Mouse (Mus musculus) 416B (cell line): ENCODE data around the gene Vat1.
"Not testable (repeated sequence)": the region's sequence is repeated elsewhere in the genome, so short reads cannot be mapped to it uniquely, and the experiment has no call there.

Source experiments
- DNase-seq: peaks from one replicate; pipeline ENCODE4 v3.0.0; 2011; ENCODE audit warnings: low read depth

Gene Vat1

DNA sequence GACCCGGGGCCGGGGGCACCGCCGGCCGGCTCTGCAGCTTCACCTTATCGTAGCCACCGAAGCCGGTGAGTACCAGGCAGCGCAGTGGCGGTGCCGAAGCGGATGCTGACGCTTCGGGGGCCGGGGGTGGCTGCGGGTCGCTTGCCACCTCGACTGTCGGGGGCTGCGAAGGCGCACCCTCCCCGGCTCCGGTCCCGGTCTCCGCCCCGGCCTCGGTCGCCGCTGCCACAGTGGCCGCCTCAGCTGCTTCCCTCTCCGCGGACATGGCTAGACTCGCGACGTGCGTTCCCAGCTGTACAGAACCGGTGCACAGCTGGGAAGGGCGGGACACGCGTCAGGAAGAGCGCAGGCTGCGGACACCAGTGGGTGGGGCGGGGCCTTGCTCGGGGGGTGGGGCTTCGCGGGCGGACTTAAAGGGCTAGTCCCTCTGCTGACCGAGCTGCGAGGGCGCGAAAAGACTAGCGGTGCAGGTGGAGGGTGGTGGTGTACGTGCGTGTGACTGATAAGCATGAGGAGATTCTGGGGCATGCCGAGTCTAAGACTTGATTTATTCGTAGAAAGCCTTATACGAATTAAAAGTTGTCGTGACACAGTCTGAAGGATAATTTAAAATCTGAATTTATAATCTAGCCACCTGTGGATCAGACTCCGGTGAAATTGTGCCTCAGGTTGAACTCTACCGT is at the start of gene Vat1:
Gene Vat1, minus strand, starts transcription at position 362 of the 683 bp plus-strand sequence.
- peak; percentile 82 for DNase-seq

GRCm38 (mm10) chr11:101507090-101507489 is 41.1 kb upstream of the Vat1 start:
- DNase-seq, result peak; percentile 10

DNA sequence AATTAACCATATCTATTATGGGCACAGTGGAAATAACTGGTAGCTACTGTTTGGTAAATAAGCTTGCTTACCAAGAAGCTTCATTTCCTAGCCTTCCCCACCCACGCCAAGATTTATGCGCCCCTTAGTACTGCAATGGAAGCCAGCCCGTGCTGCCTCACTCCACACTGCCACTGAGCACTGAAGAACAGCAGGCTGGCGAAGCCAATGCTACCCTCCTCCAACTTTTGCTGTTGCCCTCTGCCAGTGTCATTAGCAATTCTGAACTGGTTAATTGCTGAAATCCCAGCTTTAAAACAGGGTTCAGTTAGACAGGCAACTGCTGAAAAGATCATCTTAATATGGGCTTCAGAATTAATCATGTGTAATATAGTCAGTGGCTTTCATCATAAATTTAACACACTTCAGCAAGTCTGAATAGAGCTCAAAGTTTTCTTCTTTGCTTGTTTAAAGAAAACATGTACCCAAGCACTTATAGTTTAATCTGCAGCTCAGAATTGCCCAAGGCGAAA is 40.3 kb upstream of the Vat1 start:
- DNase-seq, result no peak

DNA sequence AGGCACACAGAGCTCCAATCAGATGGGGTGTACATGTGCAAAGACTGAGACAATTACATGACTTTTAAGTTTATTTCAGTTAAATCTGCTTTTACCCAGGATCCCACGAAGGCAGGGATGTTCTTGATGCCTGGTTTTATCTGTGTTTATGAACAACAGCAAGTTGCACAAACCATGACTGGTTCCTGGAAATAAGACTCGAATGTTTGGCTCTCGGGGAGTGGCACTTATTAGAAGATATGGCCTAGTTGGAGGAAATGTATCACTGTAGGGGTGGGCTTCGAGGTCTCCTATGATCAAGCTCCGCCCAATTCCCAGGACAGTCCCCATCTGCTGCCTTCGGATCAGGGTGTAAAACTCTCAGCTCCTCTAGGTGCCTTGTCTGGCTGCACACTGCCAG is 20.1 kb upstream of the Vat1 start:
- no peak for DNase-seq

DNA sequence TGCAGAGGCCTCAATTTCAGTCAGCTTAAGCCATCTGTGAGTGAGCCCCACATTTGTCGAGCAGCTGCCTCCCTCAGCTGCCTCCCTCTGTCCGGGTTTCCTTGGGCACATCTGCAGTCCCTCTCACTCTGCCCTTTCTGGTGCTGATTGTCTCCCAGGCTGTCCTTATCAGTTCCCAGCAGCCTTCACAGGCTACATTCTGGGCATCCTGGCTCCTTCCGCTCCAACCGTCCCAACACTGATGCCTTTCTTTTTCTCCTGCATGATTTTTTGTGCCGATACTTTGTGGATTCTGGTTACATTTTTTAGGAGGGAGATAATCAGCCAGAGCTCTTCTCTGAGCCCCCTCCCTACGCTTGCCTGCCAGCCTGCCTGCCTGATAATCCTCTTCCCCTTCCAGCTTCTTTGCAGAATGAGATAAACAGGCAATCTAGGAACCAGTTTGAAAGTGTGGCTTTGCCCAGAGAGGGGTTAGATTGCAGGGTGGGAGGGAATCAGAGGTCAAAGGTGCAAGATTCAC is 19.5 kb upstream of the Vat1 start:
- DNase-seq, result peak; percentile 38

DNA sequence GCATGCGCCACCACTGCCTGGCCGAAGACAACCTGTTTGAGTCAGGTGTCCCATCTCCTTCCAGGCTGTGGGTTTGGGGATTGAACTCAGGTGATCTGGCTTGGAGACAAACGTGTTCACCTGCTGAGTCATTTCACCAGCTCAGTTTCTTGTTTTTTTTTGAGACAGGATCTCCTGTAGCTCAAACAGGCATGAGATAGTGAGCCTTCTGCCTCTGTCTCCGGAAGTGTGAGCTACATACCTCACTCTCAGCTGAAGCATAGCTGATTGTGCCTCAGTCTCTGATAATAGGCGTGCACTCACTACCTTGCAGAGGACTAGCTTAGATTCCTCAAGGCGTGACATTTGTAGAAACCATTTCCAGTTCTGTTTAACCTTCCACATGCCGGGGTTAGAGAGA is 18.8 kb upstream of the Vat1 start:
- DNase-seq, result no peak

DNA sequence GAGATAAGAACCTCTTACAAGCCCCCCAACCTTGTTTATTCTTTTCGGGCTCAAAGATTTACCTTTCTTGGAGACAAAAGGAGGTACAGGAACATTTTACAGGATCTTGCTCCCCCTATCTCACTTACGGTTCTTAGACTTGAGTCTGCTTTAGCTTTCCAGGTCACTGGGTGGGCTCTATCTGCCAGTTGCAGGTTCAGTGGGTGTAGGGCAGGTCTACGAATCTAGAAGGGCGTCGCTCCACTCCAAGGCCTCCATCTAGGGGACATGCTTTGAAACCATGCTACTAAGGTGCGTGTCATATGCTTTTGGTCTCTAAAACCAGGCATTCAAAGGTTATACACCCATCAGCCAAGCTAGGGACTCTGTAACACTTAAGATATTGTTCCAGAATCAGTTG is 18.2 kb upstream of the Vat1 start:
- DNase-seq, result no peak

DNA sequence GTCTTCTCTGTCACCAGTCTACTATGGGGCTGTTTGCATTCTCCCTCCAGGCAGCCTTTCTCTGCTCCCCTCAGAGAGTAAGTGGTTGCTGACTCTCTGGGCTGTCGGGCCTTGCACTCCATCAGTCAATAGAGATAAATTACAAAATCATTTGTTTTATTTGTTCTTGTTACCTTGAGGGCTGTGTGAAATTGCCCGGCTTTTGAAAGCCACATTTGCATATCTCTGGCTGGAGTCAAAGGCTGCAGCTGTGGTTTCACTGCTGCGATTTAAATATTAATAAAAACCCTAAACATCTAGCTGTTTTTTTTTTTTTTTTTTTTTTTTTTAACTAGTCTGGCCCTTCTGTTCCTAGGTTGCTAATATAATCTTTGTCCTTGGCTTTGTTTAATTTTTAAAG is 17.8 kb upstream of the Vat1 start:
- no peak for DNase-seq

DNA sequence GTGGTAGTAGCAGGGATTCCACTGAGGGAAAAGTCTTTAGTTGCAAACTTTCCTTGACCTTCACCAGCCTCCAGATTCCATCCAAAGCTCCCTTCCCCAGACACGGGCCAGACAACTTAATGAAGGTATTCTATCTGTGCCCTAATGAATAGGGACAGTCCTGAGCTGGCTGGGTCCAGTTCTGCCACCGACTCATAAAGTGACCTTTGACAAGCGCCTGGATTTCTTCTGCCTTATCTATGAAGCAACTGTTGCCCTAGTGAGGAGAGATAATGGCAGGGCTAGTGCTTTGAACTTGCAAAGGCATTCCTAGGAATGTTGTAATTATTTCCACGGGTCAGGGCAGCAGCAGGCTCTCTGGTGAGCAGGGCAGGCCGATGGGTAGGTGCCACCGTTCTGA is 14.9 kb upstream of the Vat1 start:
- no peak for DNase-seq

DNA sequence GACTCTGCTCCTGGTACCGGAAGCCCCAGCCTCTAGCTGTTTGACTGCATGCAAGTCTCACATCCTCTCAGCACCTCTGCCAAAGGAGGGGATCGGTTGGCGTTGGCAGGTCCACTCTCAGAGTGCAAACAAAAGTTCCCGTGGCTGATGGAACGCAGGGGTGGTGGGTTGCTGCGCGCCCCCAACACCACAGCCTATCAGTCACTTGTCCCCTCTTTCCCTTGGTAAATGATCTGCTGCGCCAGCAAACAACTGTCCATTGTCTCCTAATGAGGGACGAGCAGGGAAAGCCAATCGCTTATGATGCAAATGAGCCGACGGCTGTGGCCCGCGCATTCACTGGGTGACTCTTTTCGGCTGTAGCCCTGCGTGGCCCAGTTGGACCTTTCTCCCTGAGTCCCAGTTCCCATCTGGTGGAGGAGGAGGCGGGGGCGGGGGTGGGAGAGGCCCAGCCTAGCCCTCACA is 13.2 kb upstream of the Vat1 start:
- no peak for DNase-seq

DNA sequence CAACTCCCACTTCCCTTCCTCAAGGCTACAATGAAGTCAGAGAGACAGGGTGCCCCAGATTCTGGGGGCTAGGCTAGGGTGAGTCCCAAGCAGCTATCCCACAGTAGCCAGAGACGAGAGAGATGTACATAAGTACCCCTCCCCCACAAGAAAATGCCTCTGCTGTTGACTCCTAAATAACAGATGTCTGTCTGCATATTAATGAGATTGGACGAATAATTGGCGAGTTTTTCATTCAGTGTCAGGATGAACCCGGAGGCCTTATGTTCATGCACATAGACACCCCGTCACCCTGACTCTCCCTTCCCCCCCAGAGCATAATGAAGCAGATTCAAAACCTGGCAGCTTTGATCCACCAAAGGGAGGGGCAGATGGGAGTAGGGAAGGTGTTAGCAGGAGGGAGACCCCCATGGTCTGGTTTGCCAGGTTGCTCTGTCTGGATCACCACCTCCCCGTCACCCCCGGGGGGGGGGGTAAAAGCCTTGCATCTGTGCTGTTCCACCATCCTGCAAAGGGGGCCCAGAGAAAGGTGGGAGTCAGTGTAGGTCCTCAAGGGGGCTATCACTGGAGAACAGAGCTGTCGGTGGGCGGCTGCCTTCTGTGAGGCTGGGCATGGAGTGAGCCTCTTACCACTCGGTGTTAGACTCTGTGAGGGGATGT is 11.7 kb upstream of the Vat1 start:
- DNase-seq, result no peak

DNA sequence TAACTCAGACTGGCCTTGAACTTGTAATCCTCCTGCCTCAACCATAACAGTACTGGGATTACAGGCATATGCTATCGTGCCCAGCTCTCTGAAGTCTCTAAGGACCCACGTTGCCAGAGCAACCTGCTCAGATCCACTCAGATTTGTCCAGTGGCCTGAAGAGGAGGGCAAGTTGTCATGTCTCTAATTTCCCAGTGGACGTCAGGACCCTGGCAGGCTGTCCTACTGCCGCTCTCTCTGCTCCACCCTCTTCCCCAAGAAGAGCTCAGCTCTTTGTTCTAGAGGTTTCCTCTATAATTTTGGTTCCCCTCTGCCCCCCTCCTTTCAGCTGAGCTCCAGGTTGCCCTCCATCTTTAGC is 11.1 kb upstream of the Vat1 start:
- no peak for DNase-seq

GRCm38 (mm10) chr11:101476361-101476760 is 10.3 kb upstream of the Vat1 start:
- not testable (repeated sequence) for DNase-seq

GRCm38 (mm10) chr11:101474298-101474697 is 8.3 kb upstream of the Vat1 start:
- no peak for DNase-seq

- not testable (repeated sequence) for DNase-seq
Measured at GRCm38 (mm10) chr11:101473686-101474085, 7.7 kb upstream of the Vat1 start.

GRCm38 (mm10) chr11:101472336-101472735 is 6.3 kb upstream of the Vat1 start:
- DNase-seq, result no peak

GRCm38 (mm10) chr11:101471926-101472325 is 5.9 kb upstream of the Vat1 start:
- DNase-seq, result no peak

DNA sequence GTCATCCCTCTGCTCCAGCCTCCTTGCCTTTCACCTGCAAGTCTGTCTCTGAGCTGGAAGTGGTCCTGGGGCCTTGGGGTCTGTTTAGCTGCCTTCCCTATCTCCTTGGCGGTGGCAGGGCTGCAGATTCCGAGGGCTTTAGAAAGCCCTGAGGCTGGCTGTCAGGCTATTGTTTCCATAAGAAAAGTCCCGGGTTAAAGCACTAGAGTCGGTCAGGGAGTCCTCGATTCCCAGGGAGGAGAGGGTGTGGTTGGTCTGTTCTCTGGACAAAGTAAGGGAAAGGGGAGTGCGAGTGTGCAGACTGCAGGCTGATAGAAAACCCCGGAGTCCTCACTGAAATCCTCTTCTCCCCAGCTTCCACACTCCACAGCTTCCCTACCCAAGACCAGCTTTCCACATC is 4.2 kb upstream of the Vat1 start:
- no peak for DNase-seq

GRCm38 (mm10) chr11:101469155-101469554 is 3.1 kb upstream of the Vat1 start:
- DNase-seq, result no peak

DNA sequence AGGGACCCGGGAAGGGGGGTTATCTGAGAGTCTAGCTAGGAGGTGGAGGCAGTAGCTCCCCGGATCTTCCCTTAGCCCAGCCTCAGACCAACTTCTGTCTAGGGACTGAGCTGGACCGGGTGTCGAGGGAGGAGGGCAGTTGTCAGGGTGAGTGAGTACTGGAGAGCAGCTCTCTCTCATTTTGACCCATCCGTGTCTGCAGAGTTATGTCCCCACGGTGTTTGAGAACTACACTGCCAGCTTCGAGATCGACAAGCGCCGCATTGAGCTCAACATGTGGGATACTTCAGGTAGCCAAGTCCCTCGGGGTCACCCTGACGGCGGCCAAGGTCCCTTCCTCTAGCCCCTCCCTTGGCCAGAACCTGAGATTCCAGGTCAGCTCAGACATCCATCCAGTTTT is 2.7 kb upstream of the Vat1 start:
- no peak for DNase-seq

DNA sequence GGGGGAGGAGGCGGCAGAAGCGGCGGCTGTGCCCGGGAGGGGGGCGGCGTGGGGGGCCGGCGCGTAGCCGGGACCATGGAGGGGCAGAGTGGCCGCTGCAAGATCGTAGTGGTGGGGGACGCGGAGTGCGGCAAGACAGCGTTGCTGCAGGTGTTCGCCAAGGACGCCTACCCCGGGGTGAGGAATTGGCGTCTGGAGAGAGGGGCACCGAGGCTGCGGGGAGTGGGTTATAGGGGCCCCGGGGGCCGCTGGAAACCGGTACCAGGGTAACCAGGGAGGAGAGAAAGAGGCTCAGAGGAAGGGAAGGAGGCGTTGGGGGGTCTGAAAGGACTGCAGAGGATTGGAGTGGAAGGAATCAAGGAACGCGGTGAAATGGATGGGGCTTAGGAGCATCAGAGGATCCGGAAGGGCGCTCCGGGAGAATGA is 2.2 kb upstream of the Vat1 start:
- no peak for DNase-seq

DNA sequence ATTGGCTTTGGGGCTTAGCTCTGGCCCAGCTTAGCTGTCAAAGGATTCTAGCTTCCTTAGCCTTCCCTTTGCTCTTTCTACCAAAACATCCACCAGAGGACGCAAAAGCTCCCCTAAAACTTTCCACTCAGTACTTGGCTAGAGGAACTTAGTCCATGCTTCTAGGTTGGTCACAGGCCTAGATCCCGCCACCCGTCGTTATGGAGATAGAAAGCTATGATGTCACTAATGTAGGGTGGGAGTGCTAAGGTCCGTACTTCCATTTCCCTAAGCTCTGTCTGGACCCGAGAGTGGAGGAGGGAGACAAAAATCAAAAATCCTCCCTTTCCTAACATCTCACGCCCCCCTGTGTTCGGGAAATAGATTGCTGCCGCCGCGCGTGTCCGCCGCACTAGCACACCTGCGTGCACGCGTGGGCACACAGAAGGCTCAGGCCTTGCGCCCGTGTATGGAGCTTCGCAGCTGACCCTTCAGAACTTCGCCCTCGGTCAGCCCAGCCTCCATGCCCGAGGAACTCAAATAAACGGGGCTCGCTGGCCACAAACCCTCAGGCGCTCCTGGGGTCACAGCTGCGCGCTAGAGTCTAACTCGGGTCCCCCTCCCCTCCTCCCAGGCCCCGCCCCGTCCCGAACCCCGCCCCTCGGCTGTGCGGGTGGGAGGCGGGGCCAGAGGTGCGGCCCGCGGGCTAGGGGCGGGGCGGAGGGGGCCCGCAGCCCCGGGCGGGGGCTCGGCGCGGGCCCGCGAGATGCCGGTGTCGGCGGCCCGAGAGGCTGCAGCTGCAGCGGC is 1.6 kb upstream of the Vat1 start:
- peak; percentile 97 for DNase-seq

GRCm38 (mm10) chr11:101466552-101466950 is 521 bp upstream of the Vat1 start:
- DNase-seq, result peak; percentile 18
